Mouse (Mus musculus) lung, postnatal 0 days (tissue): Measurements from ENCODE around the gene Dnlz.

Source experiments
- CTCF ChIP-seq: IDR thresholded peaks from 2 replicates; pipeline ENCODE4 v1.5.1; 2016; ENCODE audit warnings: antibody characterized with exemption, mild to moderate bottlenecking
- EP300 ChIP-seq: IDR thresholded peaks from 2 replicates; pipeline ENCODE4 v1.6.1; 2016; ENCODE audit warnings: antibody characterized with exemption, mild to moderate bottlenecking, control low read depth

- TF ChIP-seq EP300 (no peak), CTCF (no peak)
Measured at GRCm38 (mm10) chr2:26299336-26299735, 52.6 kb downstream of the Dnlz start.
